Comparison of ENCODE assay signal across 23 mouse cellular contexts in the genomic region with DNA sequence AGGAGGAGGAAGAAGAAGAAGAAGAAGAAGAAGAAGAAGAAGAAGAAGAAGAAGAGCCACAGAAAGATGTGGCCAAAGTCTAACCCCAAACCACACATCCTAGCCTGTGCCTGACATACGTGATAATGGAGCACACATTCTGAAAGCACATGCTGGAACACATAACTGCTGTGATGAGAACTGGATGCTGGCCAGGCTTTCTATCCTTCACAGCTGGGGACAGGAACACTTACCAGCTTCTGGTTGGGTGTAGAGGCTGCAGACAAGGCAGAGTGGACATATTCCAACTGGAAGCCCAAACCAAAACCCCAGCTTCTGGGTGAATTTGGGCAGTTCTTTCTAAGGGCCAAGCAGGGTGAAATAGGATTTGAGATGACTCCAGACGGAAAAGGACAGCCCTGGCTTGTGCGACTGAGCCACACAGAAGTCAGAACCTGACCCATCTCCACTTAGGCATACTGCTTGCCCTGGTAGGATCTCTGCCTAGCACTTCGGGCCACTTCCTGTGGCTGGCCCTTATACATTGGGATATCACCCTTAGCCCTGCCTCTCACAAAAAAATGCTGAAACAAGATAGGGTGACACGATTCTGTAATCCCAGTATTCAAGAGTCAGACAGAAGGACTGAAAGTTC. TPM values are rescaled to one million over a fixed set of nuclear protein-coding genes. Genes with fewer than 3 reads are reported as not detected.
DNase-seq lines count a peak whose midpoint lies in the region; ATAC-seq lines count a peak whose summit lies in the region.
"Had no signal": no experiment of that assay in that cellular context is flagged by ENCODE, and none has a peak within 500 bp of the region (broad histone marks: within the 10 kb centered on the region; RNA-seq: fewer than 3 reads in every experiment).

No protein-coding gene starts in this region.

- no peak overlapping the region for H3K9ac ChIP-seq in forebrain, embryonic 14.5 days (ENCODE audit: low read length)
- no peak overlapping the region for H3K9ac ChIP-seq in forebrain, embryonic 16.5 days (replicated peaks; ENCODE audit: low read depth, low read length)
- H3K9ac ChIP-seq in kidney, embryonic 15.5 days = no peak overlapping the region
- no peak overlapping the region for H3K9ac ChIP-seq in lung, embryonic 16.5 days (ENCODE audit: low read length)
- H3K9ac ChIP-seq: forebrain, postnatal 0 days; liver, embryonic 12.5 days; midbrain, embryonic 13.5 days had no signal

- no peaks in the 10 kb centered on the region for H3K9me3 ChIP-seq in forebrain, embryonic 14.5 days (replicated peaks; ENCODE audit: control insufficient read depth, low read length)
- no peaks in the 10 kb centered on the region for H3K9me3 ChIP-seq in forebrain, embryonic 16.5 days (ENCODE audit: control insufficient read depth, low read length)
- H3K9me3 ChIP-seq in kidney, embryonic 15.5 days (replicated peaks) = no peaks in the 10 kb centered on the region
- no peaks in the 10 kb centered on the region for H3K9me3 ChIP-seq in lung, embryonic 16.5 days (ENCODE audit: control insufficient read depth, low read length)
- H3K9me3 ChIP-seq: hindbrain, embryonic 10.5 days; liver, embryonic 12.5 days; midbrain, embryonic 13.5 days had no signal

- H3K4me3 ChIP-seq in forebrain, embryonic 14.5 days (ENCODE audit: low read depth, low read length) = no peak overlapping the region
- H3K4me3 ChIP-seq in forebrain, embryonic 16.5 days (replicated peaks; ENCODE audit: low read length) = no peak overlapping the region
- no peak overlapping the region for H3K4me3 ChIP-seq in kidney, embryonic 15.5 days (replicated peaks)
- no peak overlapping the region for H3K4me3 ChIP-seq in lung, embryonic 16.5 days (ENCODE audit: low read length)
- H3K4me3 ChIP-seq: gastrocnemius, adult 2 months; hindbrain, embryonic 10.5 days; layer of hippocampus, adult 2 months; liver, embryonic 12.5 days; midbrain, embryonic 13.5 days had no signal

- ATAC-seq in forebrain, embryonic 14.5 days = no peak
- no peak for ATAC-seq in forebrain, embryonic 16.5 days
- no peak for ATAC-seq in kidney, embryonic 15.5 days (replicated peaks; ENCODE audit: low FRiP score)
- peak; percentile 92 for ATAC-seq in lung, embryonic 16.5 days (ENCODE audit: low read depth)
- ATAC-seq: forebrain, postnatal 0 days; inflammation-experienced regulatory T-cells, adult 6 months; liver, embryonic 12.5 days; midbrain, embryonic 13.5 days had no signal

- no peaks in the 10 kb centered on the region for H3K27me3 ChIP-seq in forebrain, embryonic 14.5 days (replicated peaks; ENCODE audit: control insufficient read depth, insufficient read depth, low read length)
- no peaks in the 10 kb centered on the region for H3K27me3 ChIP-seq in forebrain, embryonic 16.5 days (replicated peaks; ENCODE audit: control insufficient read depth, insufficient read depth, low read length)
- no peaks in the 10 kb centered on the region for H3K27me3 ChIP-seq in kidney, embryonic 15.5 days
- no peaks in the 10 kb centered on the region for H3K27me3 ChIP-seq in lung, embryonic 16.5 days (ENCODE audit: control insufficient read depth, insufficient read depth, low read depth, low read length)
- H3K27me3 ChIP-seq: CH12.LX; midbrain, embryonic 13.5 days had no signal

- WGBS in forebrain, embryonic 14.5 days = 89% methylated on average over 5 of the region's 5 CpGs
- 88% methylated on average over 5 of the region's 5 CpGs for WGBS in forebrain, embryonic 16.5 days
- WGBS in kidney, embryonic 15.5 days = 85% methylated on average over 5 of the region's 5 CpGs
- 42% methylated on average over 5 of the region's 5 CpGs for whole genome bisulfite sequencing in lung, embryonic 16.5 days

- no peaks in the 10 kb centered on the region for H3K4me1 ChIP-seq in forebrain, embryonic 14.5 days (ENCODE audit: control insufficient read depth, insufficient read depth, low read length)
- H3K4me1 ChIP-seq in forebrain, embryonic 16.5 days (replicated peaks; ENCODE audit: control insufficient read depth, insufficient read depth, low read length) = peaks cover 6% of the 10 kb centered on the region; the same call in 1 of the 2 replicates
- peaks cover 28% of the 10 kb centered on the region for H3K4me1 ChIP-seq in kidney, embryonic 15.5 days
- peaks cover 20% of the 10 kb centered on the region for H3K4me1 ChIP-seq in lung, embryonic 16.5 days (replicated peaks; ENCODE audit: control insufficient read depth, insufficient read depth, low read length)

- H3K36me3 ChIP-seq in forebrain, embryonic 14.5 days (ENCODE audit: control insufficient read depth, insufficient read depth, low read length) = no peaks in the 10 kb centered on the region
- H3K36me3 ChIP-seq in forebrain, embryonic 16.5 days (ENCODE audit: control insufficient read depth, insufficient read depth) = no peaks in the 10 kb centered on the region
- no peaks in the 10 kb centered on the region for H3K36me3 ChIP-seq in kidney, embryonic 15.5 days
- no peaks in the 10 kb centered on the region for H3K36me3 ChIP-seq in lung, embryonic 16.5 days (ENCODE audit: control insufficient read depth, insufficient read depth, low read length)
- H3K36me3 ChIP-seq: hindbrain, embryonic 10.5 days; liver, embryonic 12.5 days; midbrain, embryonic 13.5 days had no signal

- no peak overlapping the region for H3K4me2 ChIP-seq in forebrain, embryonic 14.5 days (ENCODE audit: low read length)
- H3K4me2 ChIP-seq in forebrain, embryonic 16.5 days (ENCODE audit: low read length) = no peak overlapping the region
- no peak overlapping the region for H3K4me2 ChIP-seq in kidney, embryonic 15.5 days
- no peak overlapping the region for H3K4me2 ChIP-seq in lung, embryonic 16.5 days (ENCODE audit: low read depth, low read length)
- H3K4me2 ChIP-seq: liver, embryonic 12.5 days; midbrain, embryonic 13.5 days had no signal

- DNase-seq in forebrain, embryonic 14.5 days (ENCODE audit: low spot score) = peak; percentile 14
- DNase-seq in kidney, postnatal 36 days = no peak
- DNase-seq in lung, adult 18-20 months = no peak
- peak; percentile 34 to 70 for DNase-seq in lung, postnatal 4 days
- no peak for DNase-seq in gastrocnemius, postnatal 14 days
- DNase-seq: adrenal gland, adult 8-10 months; cerebellum, adult 11 months; cerebellum, postnatal 36 days; forebrain, postnatal 0 days; gastrocnemius, adult 2 months; heart, adult 18-20 months; left cerebral cortex, postnatal 4 days; right cerebral cortex, postnatal 4 days; thymus, adult 18-20 months had no signal

- H3K27ac ChIP-seq in forebrain, embryonic 14.5 days (ENCODE audit: low read depth, low read length) = no peak overlapping the region
- H3K27ac ChIP-seq in forebrain, embryonic 16.5 days (ENCODE audit: low read length) = no peak overlapping the region
- H3K27ac ChIP-seq in kidney, embryonic 15.5 days = 0 out of 2 replicates have a peak overlapping the region, but pooled peaks have one; percentile 27
- H3K27ac ChIP-seq in lung, embryonic 16.5 days (ENCODE audit: low read length) = peak overlapping the region; percentile 75
- H3K27ac ChIP-seq: gastrocnemius, adult 2 months; layer of hippocampus, adult 2 months; liver, embryonic 12.5 days; midbrain, embryonic 13.5 days had no signal

- intact Hi-C loops in gastrocnemius, postnatal 14 days (cut with DNase I; ENCODE audit: low total_unique reads) = no loop called here

RNA-seq across cellular contexts. Expression of a gene that starts 15.1 kb away (rescaled TPM):
- 7.1 and 7.3 TPM in 2 replicates for polyA plus RNA-seq in forebrain, embryonic 14.5 days (2014; fragmentation: Nextera tagmentation; extraction: Ambion mirVana)
- polyA plus RNA-seq in forebrain, embryonic 16.5 days (2015; fragmentation: Nextera tagmentation; extraction: Ambion mirVana) = 8.9 and 11.0 TPM in 2 replicates
- 46.0 and 47.6 TPM in 2 replicates for polyA plus RNA-seq in kidney, embryonic 15.5 days (2015; fragmentation: Nextera tagmentation; extraction: Ambion mirVana)
- 49.2 and 49.9 TPM in 2 replicates for polyA plus RNA-seq in lung, embryonic 16.5 days (2015; fragmentation: Nextera tagmentation; extraction: Ambion mirVana)
- 10 to 100 TPM; 18.3 to 22.5 TPM for total RNA-seq in gastrocnemius, postnatal 14 days (2021)

Comparison
In these comparisons a context has a peak if more than half of its experiments do, and no peak if none do; other contexts are left out.
1. DNase-seq: peak in forebrain, embryonic 14.5 days (single experiment) and lung, postnatal 4 days (2 of 2); none in kidney, postnatal 36 days (0 of 2), lung, adult 18-20 months (0 of 2) and gastrocnemius, postnatal 14 days (single experiment).
2. H3K27ac ChIP-seq: peak in kidney, embryonic 15.5 days (single experiment) and lung, embryonic 16.5 days (single experiment); none in forebrain, embryonic 14.5 days (single experiment) and forebrain, embryonic 16.5 days (single experiment).